Mouse (Mus musculus) liver, adult 2 months (tissue): ENCODE measurements around the gene Chpf. TPM values are rescaled to one million over a fixed set of nuclear protein-coding genes. Genes with fewer than 3 reads are reported as not detected.

Source experiments
- DNase-seq: peaks from one replicate; pipeline ENCODE4 v3.0.0-alpha.2; 2011; ENCODE audit warnings: low read depth, low spot score; ENCODE audit errors: extremely low read depth
- H3K27ac ChIP-seq: fragments of 200-500 bp; replicated peaks from 2 replicates; pipeline ENCODE4 v1.5.1; 2012; ENCODE audit warnings: low read depth, mild to moderate bottlenecking, control low read depth, inconsistent platforms, low read length; ENCODE audit not compliant: insufficient read depth
- H3K27me3 ChIP-seq: fragments of 200-500 bp; 2 replicates; pipeline ENCODE4 v1.6.1; 2012; ENCODE audit warnings: mild to moderate bottlenecking, moderate library complexity, low read length, inconsistent platforms; ENCODE audit not compliant: control insufficient read depth, insufficient read depth
- H3K36me3 ChIP-seq: fragments of 200-500 bp; 2 replicates; pipeline ENCODE4 v1.6.1; 2012; ENCODE audit warnings: low read length, inconsistent platforms; ENCODE audit not compliant: control insufficient read depth, insufficient read depth
- H3K4me1 ChIP-seq: fragments of 200-500 bp; 2 replicates; pipeline ENCODE4 v1.6.1; 2011; ENCODE audit warnings: low read length; ENCODE audit not compliant: control insufficient read depth, insufficient read depth
- H3K4me3 ChIP-seq: fragments of 200-500 bp; 2 replicates; pipeline ENCODE4 v1.5.1; 2011; ENCODE audit warnings: low read depth, mild to moderate bottlenecking, control low read depth, low read length, moderate library complexity; ENCODE audit not compliant: insufficient read depth
- H3K79me2 ChIP-seq: fragments of 200-500 bp; 2 replicates; pipeline ENCODE4 v1.6.1; 2012; ENCODE audit warnings: inconsistent platforms, mild to moderate bottlenecking, low read length, moderate library complexity; ENCODE audit not compliant: control insufficient read depth, insufficient read depth
- H3K9ac ChIP-seq: fragments of 200-500 bp; 2 replicates; pipeline ENCODE4 v1.6.1; 2012; ENCODE audit warnings: low read depth, mild to moderate bottlenecking, control low read depth, inconsistent platforms, low read length
- CTCF ChIP-seq: fragments of 200-500 bp; IDR thresholded peaks from 2 replicates; pipeline ENCODE4 v1.5.1; 2011; ENCODE audit warnings: low read depth, low read length, control low read depth
- POLR2A ChIP-seq: fragments of 200-500 bp; IDR thresholded peaks from 2 replicates; pipeline ENCODE4 v1.6.1; 2011; ENCODE audit warnings: low read length, control low read depth; ENCODE audit not compliant: insufficient read depth; ENCODE audit errors: extremely low read depth
- WGBS: fragments of 180-500 bp; shearing (Covaris S2); methylation state at CpG from one replicate; pipeline ENCODE4 v1.1.7; 2018; 5-methylcytosine and 5-hydroxymethylcytosine counted together
- polyA plus RNA-seq: library from polyadenylated mRNA; depleted of rRNA; stranded (reverse); fragments of >200 nt; gene quantifications from 2 replicates; pipeline ENCODE4 v1.2.3, GENCODE M21; 2012
- total RNA-seq: library from RNA; depleted of rRNA; stranded (reverse); fragments of >200 nt; gene quantifications from 2 replicates; pipeline ENCODE4 v1.2.3, GENCODE M21; 2014

Gene Chpf
- total and polyA plus RNA-seq, 2 experiments, result 1.4 to 3.4 TPM

DNA sequence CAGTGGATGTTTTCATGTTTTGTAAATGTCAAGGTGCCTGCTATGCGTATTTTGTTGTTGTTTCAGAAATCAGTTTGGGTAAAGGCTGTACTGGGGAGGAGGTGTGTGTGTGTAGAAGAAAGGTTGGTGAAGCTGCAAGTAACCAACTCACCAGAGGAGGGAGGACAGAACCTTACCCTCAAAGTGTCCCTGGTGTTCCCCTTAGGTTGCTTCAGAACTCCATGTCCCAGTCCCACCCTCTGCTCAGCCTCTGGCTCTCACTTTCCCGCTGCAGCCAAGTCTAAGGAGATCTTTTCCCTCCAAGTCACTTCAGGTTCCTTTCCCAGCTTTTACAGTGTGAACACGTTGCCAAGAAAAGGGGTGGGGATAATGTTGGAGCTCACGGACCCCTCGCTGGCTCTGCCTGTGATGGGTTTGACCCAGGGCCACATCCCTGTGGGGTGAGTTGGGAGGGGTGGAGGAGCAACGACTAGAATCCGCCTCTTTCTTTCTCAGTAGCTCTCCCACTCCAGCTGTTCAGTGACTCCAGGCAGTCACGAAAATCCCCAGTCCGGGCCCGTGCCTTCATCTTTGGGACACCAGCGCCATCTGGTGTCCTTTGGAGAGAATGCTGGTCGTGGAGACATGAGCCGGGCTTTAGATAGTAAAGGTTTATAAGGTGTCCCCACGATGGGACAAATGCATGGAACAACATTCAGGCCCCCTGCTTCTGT lies 11.7 kb downstream of the Chpf start:
- Histone ChIP-seq H3K9ac (no peak overlapping the region), H3K4me1 (no peaks in the 10 kb centered on the region), H3K27me3 (peaks cover 3% of the 10 kb centered on the region; the same call in 1 of the 2 replicates), H3K79me2 (no peaks in the 10 kb centered on the region), H3K4me3 (no peak overlapping the region), H3K27ac (no peak overlapping the region), H3K36me3 (no peaks in the 10 kb centered on the region)
- WGBS, result 14% methylated on average over 14 of the region's 14 CpGs
- TF ChIP-seq CTCF, result peak; percentile 91
- no peak for TF ChIP-seq POLR2A
- DNase-seq, result peak; percentile 13

- no peaks in the 10 kb centered on the region for H3K4me1 ChIP-seq
- H3K27me3 ChIP-seq, result peaks cover 5% of the 10 kb centered on the region; the same call in 1 of the 2 replicates
- H3K27ac ChIP-seq, result no peak overlapping the region
- H3K9ac ChIP-seq, result no peak overlapping the region
- WGBS, result 80% methylated on average over 5 of the region's 5 CpGs
- H3K36me3 ChIP-seq, result no peaks in the 10 kb centered on the region
- no peak for DNase-seq
- no peak for TF ChIP-seq POLR2A
- no peak for TF ChIP-seq CTCF
- no peak overlapping the region for H3K4me3 ChIP-seq
- no peaks in the 10 kb centered on the region for H3K79me2 ChIP-seq
These were observed 15.4 kb downstream of the Chpf start for GRCm38 (mm10) chr1:75463652-75464204.

- 81% methylated on average over 1 of the region's 1 CpGs for WGBS
- Histone ChIP-seq H3K4me1 (no peaks in the 10 kb centered on the region), H3K36me3 (no peaks in the 10 kb centered on the region), H3K79me2 (no peaks in the 10 kb centered on the region), H3K27me3 (peaks cover 10% of the 10 kb centered on the region; the same call in 1 of the 2 replicates), H3K4me3 (no peak overlapping the region), H3K27ac (no peak overlapping the region), H3K9ac (no peak overlapping the region)
- no peak for DNase-seq
- TF ChIP-seq POLR2A (no peak), CTCF (no peak)
These were observed 16.5 kb downstream of the Chpf start for GRCm38 (mm10) chr1:75462636-75463035.

DNA sequence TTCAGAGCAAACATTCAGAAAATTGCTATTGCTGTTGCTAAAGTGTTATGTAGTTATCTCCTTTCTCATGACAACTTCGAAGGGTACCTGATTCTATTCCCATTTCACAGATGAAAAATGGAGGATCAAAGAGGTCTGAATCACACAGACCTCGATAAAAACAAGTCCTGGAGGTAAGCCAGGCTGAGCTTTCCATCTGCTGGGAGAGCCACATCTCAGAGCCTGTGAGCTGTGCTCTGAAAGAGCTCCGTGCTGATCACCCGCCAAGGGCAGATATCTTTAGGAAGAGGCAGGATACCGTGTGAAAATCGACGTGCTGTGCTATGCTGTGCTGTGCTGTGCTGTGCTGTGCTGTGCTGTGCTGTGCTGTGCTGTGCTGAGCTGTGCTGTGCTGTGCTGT lies 18.8 kb downstream of the Chpf start:
- no peaks in the 10 kb centered on the region for H3K4me1 ChIP-seq
- H3K9ac ChIP-seq, result no peak overlapping the region
- no peak for DNase-seq
- H3K27me3 ChIP-seq, result peaks cover 14% of the 10 kb centered on the region
- WGBS, result 64% methylated on average over 7 of the region's 7 CpGs
- H3K36me3 ChIP-seq, result no peaks in the 10 kb centered on the region
- H3K27ac ChIP-seq, result no peak overlapping the region
- H3K79me2 ChIP-seq, result no peaks in the 10 kb centered on the region
- H3K4me3 ChIP-seq, result no peak overlapping the region
- no peak for TF ChIP-seq POLR2A
- no peak for TF ChIP-seq CTCF

GRCm38 (mm10) chr1:75458789-75459684 lies 20.1 kb downstream of the Chpf start:
- H3K4me3 ChIP-seq, result no peak overlapping the region
- no peaks in the 10 kb centered on the region for H3K79me2 ChIP-seq
- no peak for DNase-seq
- no peak overlapping the region for H3K9ac ChIP-seq
- 8% methylated on average over 23 of the region's 23 CpGs for WGBS
- no peaks in the 10 kb centered on the region for H3K4me1 ChIP-seq
- peaks cover 14% of the 10 kb centered on the region for H3K27me3 ChIP-seq
- TF ChIP-seq POLR2A (no peak), CTCF (no peak)
- H3K27ac ChIP-seq, result no peak overlapping the region
- H3K36me3 ChIP-seq, result no peaks in the 10 kb centered on the region
